Mouse (Mus musculus) forebrain, embryonic 10.5 days (tissue): ENCODE measurements around the gene Myo6. TPM values are rescaled to one million over a fixed set of nuclear protein-coding genes. Genes with fewer than 3 reads are reported as not detected.

Source experiments
- DNase-seq: peaks from one replicate; pipeline ENCODE4 v3.0.0-alpha.2; 2017; ENCODE audit warnings: low spot score; ENCODE audit errors: extremely low spot score
- H3K27ac ChIP-seq: fragments of 300-500 bp; sonication (generic); 2 replicates; pipeline ENCODE4 v1.5.1; 2016; ENCODE audit warnings: mild to moderate bottlenecking
- H3K27me3 ChIP-seq: fragments of 300-500 bp; sonication (generic); 2 replicates; pipeline ENCODE4 v1.6.1; 2016; ENCODE audit warnings: mild to moderate bottlenecking; ENCODE audit not compliant: poor library complexity, severe bottlenecking
- H3K36me3 ChIP-seq: fragments of 300-500 bp; sonication (generic); replicated peaks from 2 replicates; pipeline ENCODE4 v1.6.1; 2016; ENCODE audit warnings: mild to moderate bottlenecking, moderate library complexity
- H3K4me1 ChIP-seq: fragments of 300-500 bp; sonication (generic); 2 replicates; pipeline ENCODE4 v1.6.1; 2016
- H3K4me3 ChIP-seq: fragments of 300-500 bp; sonication (generic); 2 replicates; pipeline ENCODE4 v1.5.1; 2016; ENCODE audit warnings: mild to moderate bottlenecking, moderate library complexity
- H3K9me3 ChIP-seq: fragments of 300-500 bp; sonication (generic); 2 replicates; pipeline ENCODE4 v1.6.1; 2016; ENCODE audit warnings: mild to moderate bottlenecking, moderate library complexity
- WGBS: fragments of 180-500 bp; shearing (Covaris S2); methylation state at CpG from one replicate; pipeline ENCODE4 v1.1.7; 2016; 5-methylcytosine and 5-hydroxymethylcytosine counted together
- polyA plus RNA-seq: library from polyadenylated mRNA; unstranded; fragments of >200 nt; fragmentation: Nextera tagmentation; extraction: Ambion mirVana; gene quantifications from 2 replicates; pipeline ENCODE4 v1.2.1, GENCODE M21; 2016

Myo6 gene
- polyA plus RNA-seq, 1 experiment from 2014 or later = 7.2 TPM

DNA sequence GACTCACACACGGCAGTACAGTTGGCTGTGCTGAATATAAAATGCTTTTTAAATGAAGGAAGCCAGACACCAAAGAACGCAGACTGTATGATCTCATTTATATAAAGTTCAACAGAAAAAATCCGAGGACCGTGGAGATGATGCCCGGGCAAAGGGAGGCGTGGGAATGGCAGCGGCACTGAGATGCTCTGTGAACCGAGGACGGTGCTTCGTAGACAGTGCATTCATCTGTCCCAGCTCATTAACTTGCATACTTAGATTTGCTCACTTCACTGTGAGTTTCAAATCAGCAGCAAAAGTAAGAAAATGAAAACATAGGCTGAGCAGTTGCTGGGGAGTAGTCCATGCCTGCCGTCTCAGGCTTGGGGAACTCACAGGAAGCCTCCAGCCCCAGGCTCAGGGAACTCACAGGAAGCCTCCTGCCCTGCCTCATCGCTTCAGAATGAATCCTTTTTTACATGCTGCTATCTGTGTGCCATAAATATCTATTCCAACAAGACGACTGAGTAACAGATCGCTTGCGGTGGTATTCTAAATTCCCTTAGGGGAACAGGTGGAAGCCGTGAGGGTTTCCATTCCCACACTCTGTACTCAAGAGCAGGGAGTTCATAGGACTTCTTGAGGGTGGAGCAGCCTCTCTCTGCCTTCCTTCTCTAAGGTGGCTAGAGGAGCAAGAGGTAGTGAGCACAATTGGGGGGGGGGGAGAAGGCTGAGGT lies 52.1 kb downstream of the Myo6 start:
- no peak overlapping the region for H3K4me3 ChIP-seq
- no peaks in the 10 kb centered on the region for H3K9me3 ChIP-seq
- 88% methylated on average over 16 of the region's 16 CpGs for WGBS

DNA sequence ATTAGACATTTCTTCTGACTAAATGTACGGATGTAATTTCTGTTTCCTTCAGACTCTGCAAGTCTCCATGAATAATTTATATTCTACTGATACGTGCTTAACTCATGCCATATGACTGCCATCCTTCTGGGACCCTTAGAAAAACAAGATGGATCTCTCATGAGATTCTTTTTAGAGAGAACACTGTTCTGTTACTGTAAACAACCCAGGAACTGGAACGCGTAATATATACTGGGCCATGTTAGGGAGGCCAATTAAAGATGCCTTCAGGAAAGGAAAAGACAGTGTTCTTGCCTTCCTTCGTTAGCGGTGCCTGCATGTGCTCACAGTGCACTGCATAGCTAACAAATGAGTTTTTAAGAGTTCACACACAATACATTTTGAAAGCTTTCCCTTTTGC lies 53.9 kb downstream of the Myo6 start:
- H3K4me3 ChIP-seq = no peak overlapping the region
- H3K4me1 ChIP-seq = no peaks in the 10 kb centered on the region
- no peak for DNase-seq
- no peaks in the 10 kb centered on the region for H3K27me3 ChIP-seq
- WGBS = 85% methylated on average over 6 of the region's 6 CpGs
- no peaks in the 10 kb centered on the region for H3K36me3 ChIP-seq
- H3K27ac ChIP-seq = no peak overlapping the region
- H3K9me3 ChIP-seq = no peaks in the 10 kb centered on the region

More for the DNA sequence above, 52.1 kb downstream of the Myo6 start:
- Histone ChIP-seq H3K27me3 (no peaks in the 10 kb centered on the region), H3K4me1 (no peaks in the 10 kb centered on the region), H3K36me3 (no peaks in the 10 kb centered on the region), H3K27ac (no peak overlapping the region)
- no peak for DNase-seq

- no peak for DNase-seq
- Histone ChIP-seq H3K27ac (no peak overlapping the region), H3K4me1 (peaks cover 5% of the 10 kb centered on the region; the same call in 1 of the 2 replicates), H3K27me3 (no peaks in the 10 kb centered on the region), H3K4me3 (no peak overlapping the region), H3K36me3 (no peaks in the 10 kb centered on the region), H3K9me3 (no peaks in the 10 kb centered on the region)
- WGBS = 88% methylated on average over 11 of the region's 11 CpGs
Measured at GRCm38 (mm10) chr9:80223989-80224635, 59.3 kb downstream of the Myo6 start.

DNA sequence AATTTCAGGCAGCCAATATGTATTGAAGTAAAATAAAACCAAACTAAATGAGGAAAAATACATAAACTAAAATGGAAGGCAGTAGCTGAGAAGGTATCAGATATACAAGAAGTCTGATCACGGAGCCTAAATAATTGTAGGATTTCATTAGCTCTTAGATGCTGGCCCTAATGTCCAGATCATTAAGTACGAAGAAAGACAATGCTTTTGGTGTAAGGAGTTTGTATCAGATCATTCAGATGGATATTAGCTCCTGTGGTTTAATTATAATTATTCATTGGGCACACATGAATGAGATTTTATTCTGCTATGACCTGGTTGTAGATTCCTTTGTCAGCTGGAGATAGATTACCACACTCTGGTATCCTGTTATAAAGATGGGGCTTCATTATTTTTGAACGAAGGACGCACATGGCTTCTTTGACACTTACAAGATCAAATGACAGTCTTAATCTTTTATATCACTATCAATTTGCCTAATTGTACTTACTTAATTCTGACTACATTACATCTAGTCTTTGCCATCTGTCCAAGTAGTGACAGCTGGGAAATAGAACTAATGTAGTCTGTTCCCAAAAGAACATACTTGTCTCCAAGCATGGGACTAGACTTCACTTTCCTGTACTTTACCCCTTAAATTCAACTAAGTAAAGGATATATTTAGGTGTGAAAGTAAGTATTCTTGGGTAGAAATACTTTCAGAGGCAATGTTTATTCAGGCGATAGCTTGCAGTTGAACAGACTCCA lies 61.9 kb downstream of the Myo6 start:
- H3K4me3 ChIP-seq = no peak overlapping the region
- no peak for DNase-seq
- no peaks in the 10 kb centered on the region for H3K27me3 ChIP-seq
- no peaks in the 10 kb centered on the region for H3K9me3 ChIP-seq
- H3K4me1 ChIP-seq = peaks cover 5% of the 10 kb centered on the region; the same call in 1 of the 2 replicates
- WGBS = 75% methylated on average over 5 of the region's 5 CpGs
- no peaks in the 10 kb centered on the region for H3K36me3 ChIP-seq
- H3K27ac ChIP-seq = no peak overlapping the region

- Histone ChIP-seq H3K27me3 (no peaks in the 10 kb centered on the region), H3K4me1 (no peaks in the 10 kb centered on the region), H3K4me3 (no peak overlapping the region), H3K27ac (no peak overlapping the region), H3K36me3 (no peaks in the 10 kb centered on the region), H3K9me3 (no peaks in the 10 kb centered on the region)
- 65% methylated on average over 4 of the region's 4 CpGs for WGBS
- DNase-seq = no peak
Measured at GRCm38 (mm10) chr9:80233831-80234455, 69.1 kb downstream of the Myo6 start.

DNA sequence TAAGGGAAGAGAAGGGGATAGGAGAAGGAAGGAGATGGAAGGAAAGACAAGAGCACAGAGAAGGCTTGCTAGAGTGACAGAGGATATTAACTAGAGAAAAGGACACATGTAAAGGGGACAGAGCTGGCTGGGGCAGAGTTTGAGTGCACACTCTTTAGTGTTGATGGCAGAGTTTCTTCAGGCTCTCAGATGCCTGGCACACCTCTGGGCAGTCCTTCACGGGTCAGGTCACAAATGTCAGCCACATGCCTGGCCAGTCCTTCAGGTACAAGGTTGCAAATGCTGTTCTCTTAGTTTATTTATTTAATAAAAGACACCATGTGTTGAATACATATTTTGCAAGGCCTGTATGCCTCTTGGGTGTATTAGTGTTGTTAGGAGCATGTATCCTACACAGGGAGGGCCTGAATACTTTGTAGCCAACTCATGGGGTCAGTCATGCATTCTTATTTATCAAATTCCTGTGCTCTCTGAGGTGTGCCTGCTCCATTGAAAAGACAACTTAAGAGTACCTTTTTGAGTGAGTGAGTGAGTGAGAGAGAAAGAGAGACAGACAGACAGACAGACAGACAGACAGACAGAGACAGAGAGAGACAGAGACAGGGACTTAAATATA lies 72.5 kb downstream of the Myo6 start:
- 77% methylated on average over 1 of the region's 1 CpGs for WGBS
- H3K27me3 ChIP-seq = no peaks in the 10 kb centered on the region
- no peak overlapping the region for H3K27ac ChIP-seq
- no peaks in the 10 kb centered on the region for H3K36me3 ChIP-seq
- no peak for DNase-seq
- H3K4me3 ChIP-seq = no peak overlapping the region
- H3K9me3 ChIP-seq = peaks cover 7% of the 10 kb centered on the region
- H3K4me1 ChIP-seq = no peaks in the 10 kb centered on the region

- H3K27ac ChIP-seq = no peak overlapping the region
- peaks cover 7% of the 10 kb centered on the region for H3K9me3 ChIP-seq
- no peaks in the 10 kb centered on the region for H3K36me3 ChIP-seq
- H3K4me1 ChIP-seq = no peaks in the 10 kb centered on the region
- 72% methylated on average over 6 of the region's 6 CpGs for WGBS
- DNase-seq = no peak
- H3K4me3 ChIP-seq = no peak overlapping the region
- H3K27me3 ChIP-seq = no peaks in the 10 kb centered on the region
Measured at GRCm38 (mm10) chr9:80241719-80242118, 76.9 kb downstream of the Myo6 start.

DNA sequence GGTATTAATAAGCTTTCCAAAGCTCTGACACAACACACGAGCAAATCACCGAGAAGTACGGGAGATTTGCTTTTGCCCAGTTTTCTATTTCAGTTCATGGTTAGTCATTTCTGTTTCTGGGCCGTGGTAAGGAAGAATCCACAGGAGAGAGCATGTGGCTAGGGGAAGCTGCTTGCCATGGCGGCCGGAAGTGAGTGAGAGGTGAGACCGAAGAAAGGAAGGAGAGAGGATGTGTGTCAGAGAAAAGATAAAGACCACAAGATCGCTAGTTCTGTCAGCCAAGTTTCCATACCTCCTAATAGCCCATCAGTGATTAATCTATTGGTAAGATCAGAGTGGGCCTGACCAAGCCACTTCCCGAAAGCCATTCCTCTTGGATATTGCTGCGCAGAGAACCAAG lies 87.3 kb downstream of the Myo6 start:
- H3K9me3 ChIP-seq = no peaks in the 10 kb centered on the region
- H3K36me3 ChIP-seq = no peaks in the 10 kb centered on the region
- no peaks in the 10 kb centered on the region for H3K27me3 ChIP-seq
- no peak for DNase-seq
- H3K4me3 ChIP-seq = no peak overlapping the region
- no peaks in the 10 kb centered on the region for H3K4me1 ChIP-seq
- 92% methylated on average over 10 of the region's 10 CpGs for WGBS
- no peak overlapping the region for H3K27ac ChIP-seq

GRCm38 (mm10) chr9:80253241-80253640 lies 88.4 kb downstream of the Myo6 start:
- DNase-seq = no peak

DNA sequence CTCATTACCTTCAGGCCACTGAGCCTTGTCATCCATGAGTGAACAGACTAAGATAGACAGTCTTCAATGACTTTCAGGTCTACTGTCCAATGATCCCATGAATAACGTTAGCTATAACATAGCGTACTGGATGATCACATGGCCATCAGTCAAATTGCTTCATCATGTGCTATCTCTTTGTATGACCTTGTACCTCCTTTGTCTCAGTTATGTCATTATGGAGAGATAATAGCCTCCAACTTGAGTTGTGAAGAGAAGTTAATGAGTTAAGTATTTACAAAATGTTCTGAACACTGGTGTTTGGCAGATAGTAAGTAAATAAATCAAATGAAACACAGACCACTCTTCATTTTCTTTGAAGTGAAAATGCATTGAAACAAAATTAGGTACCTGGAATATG lies 91.7 kb downstream of the Myo6 start:
- Histone ChIP-seq H3K9me3 (no peaks in the 10 kb centered on the region), H3K27ac (no peak overlapping the region), H3K36me3 (no peaks in the 10 kb centered on the region), H3K4me3 (no peak overlapping the region), H3K4me1 (no peaks in the 10 kb centered on the region), H3K27me3 (no peaks in the 10 kb centered on the region)
- 92% methylated on average over 2 of the region's 2 CpGs for WGBS
- DNase-seq = no peak

More at GRCm38 (mm10) chr9:80253241-80253640, 88.4 kb downstream of the Myo6 start:
- H3K4me1 ChIP-seq = no peaks in the 10 kb centered on the region
- H3K27ac ChIP-seq = no peak overlapping the region
- H3K9me3 ChIP-seq = no peaks in the 10 kb centered on the region
- H3K36me3 ChIP-seq = no peaks in the 10 kb centered on the region
- H3K4me3 ChIP-seq = no peak overlapping the region
- WGBS = 95% methylated on average over 9 of the region's 9 CpGs
- no peaks in the 10 kb centered on the region for H3K27me3 ChIP-seq

GRCm38 (mm10) chr9:80258396-80258795 lies 93.6 kb downstream of the Myo6 start:
- Histone ChIP-seq H3K27ac (no peak overlapping the region), H3K4me1 (peaks cover 6% of the 10 kb centered on the region; the same call in 1 of the 2 replicates), H3K27me3 (no peaks in the 10 kb centered on the region), H3K9me3 (no peaks in the 10 kb centered on the region), H3K36me3 (no peaks in the 10 kb centered on the region), H3K4me3 (no peak overlapping the region)
- WGBS = 72% methylated on average over 6 of the region's 6 CpGs
- no peak for DNase-seq

DNA sequence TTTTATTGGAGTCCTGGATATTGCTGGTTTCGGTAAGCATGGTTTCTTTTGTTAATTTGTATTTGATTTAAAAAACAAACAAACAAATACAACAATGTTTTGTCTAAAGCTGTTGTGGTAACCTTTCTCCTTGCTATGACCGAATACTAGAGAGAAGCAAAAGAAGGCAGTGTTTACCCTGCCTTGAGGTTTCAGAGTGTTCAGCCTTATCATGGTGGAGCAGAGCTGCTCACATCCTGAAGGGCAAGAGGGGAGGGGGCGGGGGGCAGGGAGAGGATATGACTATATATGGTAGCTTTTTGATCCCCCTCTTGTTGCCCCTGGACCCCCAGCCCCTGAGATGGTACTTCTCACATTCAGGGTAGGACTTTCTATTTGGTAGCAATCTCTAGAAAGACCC lies 96.1 kb downstream of the Myo6 start:
- Histone ChIP-seq H3K4me1 (peaks cover 6% of the 10 kb centered on the region; the same call in 1 of the 2 replicates), H3K9me3 (no peaks in the 10 kb centered on the region), H3K27ac (no peak overlapping the region), H3K36me3 (no peaks in the 10 kb centered on the region), H3K4me3 (no peak overlapping the region), H3K27me3 (no peaks in the 10 kb centered on the region)
- 90% methylated on average over 3 of the region's 3 CpGs for WGBS
- no peak for DNase-seq
